Mouse (Mus musculus) kidney, adult 18-20 months (tissue): ENCODE data around the gene Poc1b.
A peak's percentile ranks its signal among the peaks of the same experiment; 100 is the strongest.

Source experiments
- DNase-seq: peaks from one replicate; pipeline ENCODE4 v3.0.0; 2021

Poc1b gene

GRCm38 (mm10) chr10:99229031-99229684, 122.3 kb downstream of the Poc1b start:
- no peak for DNase-seq

GRCm38 (mm10) chr10:99232518-99233227, 125.8 kb downstream of the Poc1b start:
- DNase-seq: peak; percentile 83

- no peak for DNase-seq
These were observed 127.5 kb downstream of the Poc1b start for GRCm38 (mm10) chr10:99234336-99234735.

- no peak for DNase-seq
These were observed 128.2 kb downstream of the Poc1b start for GRCm38 (mm10) chr10:99235081-99235480.

GRCm38 (mm10) chr10:99237205-99237832, 130.5 kb downstream of the Poc1b start:
- DNase-seq: no peak

GRCm38 (mm10) chr10:99238537-99238936, 131.7 kb downstream of the Poc1b start:
- DNase-seq: no peak

- DNase-seq: no peak
These were observed 134.5 kb downstream of the Poc1b start for GRCm38 (mm10) chr10:99241284-99241828.

GRCm38 (mm10) chr10:99241829-99242711, 135.2 kb downstream of the Poc1b start:
- no peak for DNase-seq

- no peak for DNase-seq
These were observed 135.9 kb downstream of the Poc1b start for GRCm38 (mm10) chr10:99242721-99243120.

- no peak for DNase-seq
These were observed 137.2 kb downstream of the Poc1b start for GRCm38 (mm10) chr10:99243907-99244489.

GRCm38 (mm10) chr10:99244655-99245260, 137.9 kb downstream of the Poc1b start:
- DNase-seq: no peak

- no peak for DNase-seq
These were observed 140.1 kb downstream of the Poc1b start for GRCm38 (mm10) chr10:99246797-99247508.
